Mouse (Mus musculus): ENCODE measurements at regions not wholly inside any gene's neighbourhood (a gene's known extent, or its start where the extent isn't known, plus 50 kb on each side); places are given as distances from the start of the nearest gene placed in this dataset.

DNA sequence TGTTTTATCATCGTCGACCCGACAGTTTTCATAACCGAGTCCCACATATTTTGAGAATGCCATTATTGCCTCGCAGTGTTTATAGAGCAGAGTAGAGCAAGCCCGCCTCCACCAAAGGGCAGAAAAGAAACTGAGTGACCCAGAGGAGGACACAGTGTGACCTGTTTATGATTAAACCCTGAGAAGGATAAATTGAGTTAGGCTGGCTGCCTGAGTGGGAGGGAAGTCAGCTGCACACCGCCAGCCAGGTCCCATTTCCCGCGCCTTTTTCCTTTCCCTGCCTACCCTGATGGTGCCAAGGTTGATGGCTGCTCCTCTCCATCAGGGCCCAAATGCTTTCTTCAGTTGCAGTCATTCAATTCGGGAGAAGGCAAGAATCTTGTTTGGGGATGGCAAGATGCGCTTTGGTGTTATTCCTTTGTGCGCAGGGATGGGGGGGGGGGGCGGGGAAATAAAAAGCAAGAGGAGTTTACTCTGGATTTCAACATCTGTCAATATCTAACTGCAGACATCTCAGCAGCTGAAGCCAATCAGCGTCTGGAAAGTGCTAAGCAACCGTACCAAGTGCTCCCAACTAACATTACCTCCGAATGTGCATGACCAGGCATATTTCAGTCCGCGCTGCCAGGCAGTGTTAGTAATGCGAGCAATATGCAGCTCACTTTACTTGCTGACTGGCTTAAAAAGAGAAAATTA lies 80.6 kb upstream of the Efna5 start:
- Histone ChIP-seq H3K4me2 (ENCODE audit: low read length) (peak overlapping the region; percentile 15; the same call in 1 of the 2 replicates), H3K36me3 (ENCODE audit: insufficient read depth, low read length) (no peaks in the 10 kb centered on the region), H3K9me3 (replicated peaks; ENCODE audit: low read length) (no peaks in the 10 kb centered on the region), H3K9ac (ENCODE audit: low read depth, low read length) (no peak overlapping the region), H3K4me1 (replicated peaks; ENCODE audit: insufficient read depth, low read length) (0 out of 2 replicates have a peak, but pooled peaks cover 4% of the 10 kb centered on the region), H3K27ac (no peak overlapping the region), H3K27me3 (ENCODE audit: insufficient read depth, low read length) (no peaks in the 10 kb centered on the region), H3K4me3 (replicated peaks; ENCODE audit: low read depth, low read length) (no peak overlapping the region)
- WGBS = 55% methylated on average over 19 of the region's 19 CpGs
- DNase-seq (ENCODE audit: low spot score) (no peak), ATAC-seq (replicated peaks; ENCODE audit: low FRiP score, low read depth) (peak; percentile 86)
- no peak for TF ChIP-seq CTCF (IDR thresholded peaks at IDR 0.05; ENCODE audit: low read depth)

DNA sequence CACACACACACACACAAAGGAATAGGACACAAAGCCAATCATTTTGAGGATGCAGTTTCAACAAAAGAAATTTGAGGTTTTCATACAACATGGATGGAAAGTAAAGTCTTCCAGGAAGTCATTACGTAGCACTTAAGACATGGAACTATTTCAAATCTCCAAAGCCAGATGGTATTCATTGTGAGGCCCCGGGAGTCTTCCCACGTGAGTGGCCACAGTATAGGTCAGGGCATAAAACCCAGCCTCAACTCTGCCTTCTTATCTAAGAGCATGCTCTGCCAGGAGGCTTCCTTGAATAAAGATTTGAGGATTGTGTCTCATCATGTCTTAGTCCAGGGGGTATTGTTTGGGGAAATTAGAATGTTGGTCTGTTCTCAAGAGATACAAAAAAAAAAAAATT lies 78.0 kb upstream of the Efna5 start:
- 70% methylated on average over 3 of the region's 3 CpGs for WGBS
- no peaks in the 10 kb centered on the region for H3K27me3 ChIP-seq (ENCODE audit: insufficient read depth, low read length)
- DNase-seq (ENCODE audit: low spot score) (no peak), ATAC-seq (replicated peaks; ENCODE audit: low FRiP score, low read depth) (no peak)
- H3K27ac ChIP-seq = no peak overlapping the region
- H3K9ac ChIP-seq (ENCODE audit: low read depth, low read length) = no peak overlapping the region
- no peak overlapping the region for H3K4me3 ChIP-seq (replicated peaks; ENCODE audit: low read depth, low read length)
- no peaks in the 10 kb centered on the region for H3K36me3 ChIP-seq (ENCODE audit: insufficient read depth, low read length)
- H3K4me2 ChIP-seq (ENCODE audit: low read length) = no peak overlapping the region
- 0 out of 2 replicates have a peak, but pooled peaks cover 4% of the 10 kb centered on the region for H3K4me1 ChIP-seq (replicated peaks; ENCODE audit: insufficient read depth, low read length)
- H3K9me3 ChIP-seq (replicated peaks; ENCODE audit: low read length) = no peaks in the 10 kb centered on the region
- TF ChIP-seq CTCF (IDR thresholded peaks at IDR 0.05; ENCODE audit: low read depth) = no peak

DNA sequence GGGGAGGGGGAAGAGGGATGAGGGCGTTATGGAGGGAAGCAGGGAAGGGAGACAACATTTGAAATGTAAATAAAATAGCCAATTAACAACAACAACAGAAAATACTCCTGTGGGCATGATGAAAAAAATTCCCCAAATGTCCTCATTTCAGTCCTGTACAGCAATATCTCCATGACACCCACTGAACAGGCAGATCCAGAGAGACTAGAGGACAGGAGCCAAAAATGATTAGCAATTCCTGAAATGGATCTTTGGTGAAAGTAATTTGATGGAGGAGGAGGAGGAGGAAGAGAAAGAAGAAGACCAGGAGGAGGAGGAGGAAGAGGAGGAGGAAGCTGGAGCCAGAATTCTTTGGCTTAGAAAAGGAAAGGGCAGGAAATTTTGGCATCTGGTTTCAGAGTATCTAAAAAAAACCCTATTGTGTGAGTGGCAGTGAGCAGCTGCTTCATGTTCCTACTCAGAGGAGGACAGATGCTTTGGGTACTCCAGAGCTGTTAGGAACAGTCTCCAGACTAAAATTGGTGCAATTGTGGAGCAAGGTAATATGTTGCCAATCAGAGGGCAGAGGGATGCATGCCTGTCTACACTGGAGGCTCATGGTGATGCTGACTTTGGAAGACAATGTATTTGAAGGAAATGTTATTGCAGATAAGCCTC lies 66.5 kb upstream of the Efna5 start:
- Histone ChIP-seq H3K9me3 (replicated peaks; ENCODE audit: low read length) (no peaks in the 10 kb centered on the region), H3K36me3 (ENCODE audit: insufficient read depth, low read length) (no peaks in the 10 kb centered on the region), H3K4me1 (replicated peaks; ENCODE audit: insufficient read depth, low read length) (no peaks in the 10 kb centered on the region), H3K9ac (ENCODE audit: low read depth, low read length) (no peak overlapping the region), H3K27ac (no peak overlapping the region), H3K27me3 (ENCODE audit: insufficient read depth, low read length) (no peaks in the 10 kb centered on the region), H3K4me3 (replicated peaks; ENCODE audit: low read depth, low read length) (no peak overlapping the region), H3K4me2 (ENCODE audit: low read length) (no peak overlapping the region)
- ATAC-seq (replicated peaks; ENCODE audit: low FRiP score, low read depth) (no peak), DNase-seq (ENCODE audit: low spot score) (no peak)
- 79% methylated on average over 1 of the region's 1 CpGs for WGBS
- no peak for TF ChIP-seq CTCF (IDR thresholded peaks at IDR 0.05; ENCODE audit: low read depth)

DNA sequence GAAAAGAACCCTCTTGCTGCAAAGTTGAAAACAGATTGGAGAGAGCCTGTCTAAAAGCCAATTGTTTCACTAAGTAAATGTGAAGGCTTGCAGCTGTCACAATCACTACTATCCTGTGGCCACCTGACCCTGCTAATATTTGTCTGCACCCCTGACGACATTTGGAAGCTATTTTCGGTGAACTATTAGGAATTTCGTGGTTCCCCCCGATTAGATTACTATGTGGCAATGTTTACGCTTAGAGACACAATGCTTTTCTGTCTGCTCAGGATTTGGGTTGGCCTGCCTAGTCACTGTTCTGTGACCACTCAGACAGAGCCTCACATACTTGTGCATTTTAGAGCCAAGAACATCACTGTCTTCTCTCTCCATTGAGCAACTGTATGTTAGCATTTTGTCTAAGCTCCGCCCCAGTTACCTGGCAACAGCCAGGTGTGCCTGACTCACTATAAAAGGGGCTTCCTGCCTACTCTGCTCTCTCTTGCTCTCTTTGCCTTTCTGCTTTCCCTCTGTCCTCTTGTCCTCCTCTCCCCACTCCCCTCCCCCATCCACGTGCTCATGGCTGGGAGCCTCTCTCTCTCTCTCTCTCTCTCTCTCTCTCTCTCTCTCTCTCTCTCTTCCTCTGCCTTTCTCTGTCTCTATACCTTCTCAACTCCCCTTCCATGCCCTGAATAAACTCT lies 59.6 kb upstream of the Efna5 start:
- no peak overlapping the region for H3K27ac ChIP-seq
- 34% methylated on average over 7 of the region's 7 CpGs for WGBS
- DNase-seq (ENCODE audit: low spot score) = peak; percentile 42
- peak overlapping the region; percentile 47 for H3K4me2 ChIP-seq (ENCODE audit: low read length)
- H3K27me3 ChIP-seq (ENCODE audit: insufficient read depth, low read length) = no peaks in the 10 kb centered on the region
- ATAC-seq (replicated peaks; ENCODE audit: low FRiP score, low read depth) = no peak
- no peak for TF ChIP-seq CTCF (IDR thresholded peaks at IDR 0.05; ENCODE audit: low read depth)
- no peaks in the 10 kb centered on the region for H3K9me3 ChIP-seq (replicated peaks; ENCODE audit: low read length)
- peaks cover 4% of the 10 kb centered on the region; the same call in 1 of the 2 replicates for H3K4me1 ChIP-seq (replicated peaks; ENCODE audit: insufficient read depth, low read length)
- no peak overlapping the region for H3K9ac ChIP-seq (ENCODE audit: low read depth, low read length)
- H3K36me3 ChIP-seq (ENCODE audit: insufficient read depth, low read length) = no peaks in the 10 kb centered on the region
- 0 out of 2 replicates have a peak overlapping the region, but pooled peaks have one; percentile 1 for H3K4me3 ChIP-seq (replicated peaks; ENCODE audit: low read depth, low read length)

DNA sequence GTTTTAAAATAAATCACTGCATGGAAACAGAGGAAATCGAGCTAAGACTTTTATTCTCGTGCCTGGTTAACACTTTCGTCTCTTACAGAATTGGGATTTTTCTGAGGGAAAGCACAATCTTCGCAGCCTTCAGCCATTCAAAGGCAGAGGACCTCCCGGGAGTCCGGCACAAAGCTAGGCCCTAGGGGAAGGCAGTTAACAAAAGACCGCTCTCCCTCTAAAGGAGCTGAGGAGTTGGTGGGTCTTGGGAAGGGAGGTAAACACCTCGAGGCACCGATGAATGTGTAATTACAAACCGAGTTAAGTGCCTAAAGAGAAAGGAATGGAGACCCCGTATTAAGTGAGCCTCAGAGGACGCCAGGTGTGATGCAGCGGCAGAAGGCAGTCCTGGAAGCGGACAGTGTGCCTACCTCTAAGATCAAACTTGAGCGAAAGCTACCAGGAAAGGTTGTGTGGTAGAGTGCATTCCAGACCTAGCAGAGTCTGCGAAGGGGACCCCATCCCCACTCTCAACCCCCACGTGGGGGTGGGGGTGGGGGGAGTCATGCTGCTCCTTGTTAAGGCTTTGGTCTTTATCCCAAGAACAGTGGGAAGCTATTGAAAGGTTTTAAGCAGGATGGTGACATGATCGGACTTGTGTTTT lies 58.9 kb upstream of the Efna5 start:
- Histone ChIP-seq H3K4me1 (replicated peaks; ENCODE audit: insufficient read depth, low read length) (peaks cover 4% of the 10 kb centered on the region; the same call in 1 of the 2 replicates), H3K4me2 (ENCODE audit: low read length) (peak overlapping the region; percentile 47), H3K4me3 (replicated peaks; ENCODE audit: low read depth, low read length) (0 out of 2 replicates have a peak overlapping the region, but pooled peaks have one; percentile 1), H3K27me3 (ENCODE audit: insufficient read depth, low read length) (no peaks in the 10 kb centered on the region), H3K9ac (ENCODE audit: low read depth, low read length) (no peak overlapping the region), H3K36me3 (ENCODE audit: insufficient read depth, low read length) (no peaks in the 10 kb centered on the region), H3K27ac (no peak overlapping the region), H3K9me3 (replicated peaks; ENCODE audit: low read length) (no peaks in the 10 kb centered on the region)
- no peak for TF ChIP-seq CTCF (IDR thresholded peaks at IDR 0.05; ENCODE audit: low read depth)
- DNase-seq (ENCODE audit: low spot score) (no peak), ATAC-seq (replicated peaks; ENCODE audit: low FRiP score, low read depth) (no peak)
- WGBS = 27% methylated on average over 18 of the region's 18 CpGs

DNA sequence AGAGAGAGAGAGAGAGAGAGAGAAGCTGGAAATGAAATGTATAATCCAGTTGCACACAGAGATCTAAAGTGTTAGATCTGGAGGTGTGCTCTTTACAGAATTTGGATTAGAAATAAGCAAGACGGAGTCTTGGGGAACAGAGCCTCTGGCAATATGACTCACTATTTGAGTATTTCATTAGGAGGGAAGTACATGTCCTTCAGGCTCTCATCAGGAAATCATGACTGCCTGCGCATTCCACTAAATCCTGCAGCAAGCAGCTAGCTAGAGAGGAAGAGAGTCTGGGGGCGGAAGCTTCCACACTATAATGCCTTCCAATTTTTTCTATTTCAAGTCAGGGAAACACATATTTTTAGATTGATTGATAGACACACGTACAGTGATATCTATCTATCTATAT lies 58.1 kb upstream of the Efna5 start:
- no peak overlapping the region for H3K27ac ChIP-seq
- H3K9me3 ChIP-seq (replicated peaks; ENCODE audit: low read length) = no peaks in the 10 kb centered on the region
- ATAC-seq (replicated peaks; ENCODE audit: low FRiP score, low read depth) (no peak), DNase-seq (ENCODE audit: low spot score) (peak; percentile 43)
- H3K4me1 ChIP-seq (replicated peaks; ENCODE audit: insufficient read depth, low read length) = peaks cover 4% of the 10 kb centered on the region; the same call in 1 of the 2 replicates
- no peak overlapping the region for H3K4me3 ChIP-seq (replicated peaks; ENCODE audit: low read depth, low read length)
- no peaks in the 10 kb centered on the region for H3K36me3 ChIP-seq (ENCODE audit: insufficient read depth, low read length)
- no peak overlapping the region for H3K4me2 ChIP-seq (ENCODE audit: low read length)
- no peak overlapping the region for H3K9ac ChIP-seq (ENCODE audit: low read depth, low read length)
- WGBS = 58% methylated on average over 4 of the region's 4 CpGs
- no peak for TF ChIP-seq CTCF (IDR thresholded peaks at IDR 0.05; ENCODE audit: low read depth)
- no peaks in the 10 kb centered on the region for H3K27me3 ChIP-seq (ENCODE audit: insufficient read depth, low read length)

Data from kidney, postnatal 0 days (tissue).